Mouse (Mus musculus) spleen, adult 2 months (tissue): ENCODE data around the gene Bcl2l10.
"Not testable (repeated sequence)": the region's sequence is repeated elsewhere in the genome, so short reads cannot be mapped to it uniquely, and the experiment has no call there.

Source experiments
- CTCF ChIP-seq: fragments of 200-500 bp; IDR thresholded peaks from 2 replicates; pipeline ENCODE4 v1.5.1; 2011; ENCODE audit warnings: mild to moderate bottlenecking, inconsistent platforms; ENCODE audit not compliant: insufficient read depth, insufficient read length, insufficient replicate concordance; ENCODE audit errors: extremely low read depth
- POLR2A ChIP-seq: fragments of 200-500 bp; IDR thresholded peaks from 2 replicates; pipeline ENCODE4 v1.6.1; 2011; ENCODE audit warnings: low read depth, low read length, inconsistent platforms

- not testable (repeated sequence) for TF ChIP-seq CTCF, POLR2A
These were observed 16.1 kb downstream of the Bcl2l10 start for GRCm38 (mm10) chr9:75363702-75364101.
